Mouse (Mus musculus) liver, embryonic 11.5 days (tissue): ENCODE measurements at regions not wholly inside any gene's neighbourhood (a gene's known extent, or its start where the extent isn't known, plus 50 kb on each side); places are given as distances from the start of the nearest gene placed in this dataset.

ENCODE experiments used
- ATAC-seq: fragments of 200-750 bp; cut with Nextera tagmentation; replicated peaks from 2 replicates; pipeline ENCODE4 v1.8.0; 2017; ENCODE audit warnings: moderate number of reproducible peaks, mild to moderate bottlenecking, moderate TSS enrichment, moderate library complexity; ENCODE audit not compliant: low FRiP score
- DNase-seq: peaks from one replicate; pipeline ENCODE4 v3.0.0-alpha.2; 2017; ENCODE audit warnings: low spot score
- H3K27ac ChIP-seq: fragments of 300-500 bp; sonication (generic); 2 replicates; pipeline ENCODE4 v1.5.1; 2014; ENCODE audit warnings: mild to moderate bottlenecking, low read depth, low read length, control low read depth
- H3K27me3 ChIP-seq: fragments of 300-500 bp; sonication (generic); replicated peaks from 2 replicates; pipeline ENCODE4 v1.6.1; 2014; ENCODE audit warnings: low read length, mixed read lengths; ENCODE audit not compliant: control insufficient read depth, insufficient read depth
- H3K36me3 ChIP-seq: fragments of 300-500 bp; sonication (generic); 2 replicates; pipeline ENCODE4 v1.6.1; 2014; ENCODE audit warnings: mild to moderate bottlenecking, low read length, moderate library complexity, mixed read lengths; ENCODE audit not compliant: control insufficient read depth, insufficient read depth
- H3K4me1 ChIP-seq: fragments of 300-500 bp; sonication (generic); replicated peaks from 2 replicates; pipeline ENCODE4 v1.6.1; 2014; ENCODE audit warnings: low read length, mixed read lengths; ENCODE audit not compliant: control insufficient read depth, insufficient read depth
- H3K4me2 ChIP-seq: fragments of 300-500 bp; sonication (generic); 2 replicates; pipeline ENCODE4 v1.6.1; 2014; ENCODE audit warnings: mild to moderate bottlenecking, control low read depth, moderate library complexity
- H3K4me3 ChIP-seq: fragments of 300-500 bp; sonication (generic); 2 replicates; pipeline ENCODE4 v1.5.1; 2014; ENCODE audit warnings: low read depth, low read length, control low read depth
- H3K9ac ChIP-seq: fragments of 300-500 bp; sonication (generic); 2 replicates; pipeline ENCODE4 v1.6.1; 2014; ENCODE audit warnings: low read depth, low read length, control low read depth
- H3K9me3 ChIP-seq: fragments of 300-500 bp; sonication (generic); 2 replicates; pipeline ENCODE4 v1.6.1; 2016; ENCODE audit warnings: low read length, inconsistent platforms, mixed read lengths; ENCODE audit not compliant: control insufficient read depth
- WGBS: fragments of 180-500 bp; shearing (Covaris S2); extraction: QIAGEN DNeasy Blood & Tissue Kit; methylation state at CpG from one replicate; pipeline ENCODE4 v1.1.7; 2014; 5-methylcytosine and 5-hydroxymethylcytosine counted together

DNA sequence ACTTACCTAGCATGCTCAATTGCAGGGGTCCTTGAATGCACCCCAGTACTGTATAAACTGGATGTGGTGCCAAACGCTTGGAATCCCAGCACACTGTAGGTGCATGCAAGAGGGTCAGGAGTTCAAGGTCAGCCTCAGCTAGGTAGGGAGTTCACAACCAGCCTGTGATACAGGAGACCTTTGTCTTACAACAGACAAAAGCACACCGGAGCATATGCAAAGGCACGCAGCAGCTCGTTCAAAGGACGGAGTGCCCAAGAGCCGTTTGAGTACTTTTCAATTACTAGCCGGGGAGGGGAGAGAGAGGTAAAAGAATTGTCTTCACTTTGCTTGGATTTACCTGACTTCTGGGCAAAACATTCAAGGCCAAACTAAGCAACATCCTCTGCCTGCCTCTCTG, 188.4 kb downstream of the Shq1 start:
- Histone ChIP-seq H3K9ac (no peak overlapping the region), H3K4me3 (no peak overlapping the region), H3K4me1 (no peaks in the 10 kb centered on the region), H3K27me3 (peaks cover 7% of the 10 kb centered on the region; the same call in 1 of the 2 replicates), H3K36me3 (no peaks in the 10 kb centered on the region), H3K27ac (no peak overlapping the region), H3K4me2 (no peak overlapping the region), H3K9me3 (no peaks in the 10 kb centered on the region)
- WGBS = 36% methylated on average over 7 of the region's 7 CpGs
- no peak for ATAC-seq
- no peak for DNase-seq

DNA sequence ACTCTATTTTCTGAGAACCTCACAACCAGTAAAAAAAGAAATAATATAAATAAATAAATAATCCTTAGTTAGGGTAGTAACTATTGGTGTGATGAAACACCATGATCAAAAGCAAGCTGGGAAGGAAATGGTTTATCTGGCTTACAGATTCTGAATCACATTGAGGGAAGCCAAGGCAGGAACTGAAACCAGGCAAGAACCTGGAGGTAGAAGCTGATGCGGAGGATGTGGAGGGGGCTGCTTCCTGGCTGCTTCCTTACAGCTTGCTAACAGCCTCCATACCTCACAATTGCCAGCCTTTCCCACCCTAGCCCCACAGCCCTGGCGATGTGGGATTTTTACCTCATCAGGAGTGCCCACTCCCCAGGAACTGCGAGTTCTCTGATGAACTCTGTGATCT, 190.4 kb downstream of the Shq1 start:
- Histone ChIP-seq H3K36me3 (no peaks in the 10 kb centered on the region), H3K27me3 (peaks cover 7% of the 10 kb centered on the region; the same call in 1 of the 2 replicates), H3K9me3 (no peaks in the 10 kb centered on the region), H3K4me3 (no peak overlapping the region), H3K27ac (no peak overlapping the region), H3K4me1 (peaks cover 5% of the 10 kb centered on the region), H3K4me2 (no peak overlapping the region), H3K9ac (no peak overlapping the region)
- DNase-seq = no peak
- 53% methylated on average over 3 of the region's 3 CpGs for WGBS
- no peak for ATAC-seq

DNA sequence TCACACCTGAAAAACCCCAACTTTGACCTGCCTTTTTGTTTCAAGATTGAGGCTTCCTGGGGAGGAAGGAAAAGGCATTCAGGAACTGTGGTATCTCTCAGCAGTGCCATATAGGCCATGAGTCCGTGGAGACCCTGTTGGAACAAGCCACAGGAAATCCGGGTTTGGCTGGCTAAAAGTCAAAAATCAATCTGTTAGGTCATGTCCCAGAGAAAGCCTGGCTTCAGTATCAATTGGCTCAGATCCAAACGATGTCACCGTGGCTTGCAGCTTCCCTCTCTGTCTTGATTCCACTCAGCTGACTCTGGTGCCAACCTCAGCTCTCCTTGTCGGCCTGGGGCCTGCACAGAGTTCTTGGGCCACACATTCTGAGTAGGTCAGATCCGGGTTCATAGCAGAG, 191.1 kb downstream of the Shq1 start:
- DNase-seq (no peak), ATAC-seq (no peak)
- Histone ChIP-seq H3K9me3 (no peaks in the 10 kb centered on the region), H3K4me1 (peaks cover 5% of the 10 kb centered on the region), H3K36me3 (no peaks in the 10 kb centered on the region), H3K4me2 (no peak overlapping the region), H3K4me3 (no peak overlapping the region), H3K9ac (no peak overlapping the region), H3K27me3 (peaks cover 7% of the 10 kb centered on the region; the same call in 1 of the 2 replicates), H3K27ac (no peak overlapping the region)
- 28% methylated on average over 6 of the region's 6 CpGs for WGBS

DNA sequence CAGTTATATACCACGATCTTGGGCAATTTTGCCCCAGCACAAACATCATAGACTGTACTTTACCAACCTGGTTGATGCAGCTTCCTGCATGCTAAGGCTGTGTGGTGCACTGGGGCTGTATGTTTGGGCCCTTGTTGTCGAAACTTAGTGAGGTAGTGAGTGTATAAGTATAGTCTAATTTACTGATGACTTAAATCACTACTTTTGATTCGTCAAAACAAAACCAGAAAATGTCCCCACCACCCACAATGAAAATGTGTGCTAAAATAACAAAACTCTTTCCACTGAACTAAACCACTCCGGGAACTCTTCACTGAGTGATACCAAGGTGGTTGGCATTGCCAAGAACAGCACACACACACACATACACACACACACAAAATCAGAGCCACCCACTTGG, 191.5 kb downstream of the Shq1 start:
- Histone ChIP-seq H3K4me3 (no peak overlapping the region), H3K27ac (no peak overlapping the region), H3K4me2 (no peak overlapping the region), H3K36me3 (no peaks in the 10 kb centered on the region), H3K9me3 (no peaks in the 10 kb centered on the region), H3K27me3 (peaks cover 7% of the 10 kb centered on the region; the same call in 1 of the 2 replicates), H3K9ac (no peak overlapping the region), H3K4me1 (peaks cover 5% of the 10 kb centered on the region)
- ATAC-seq (no peak), DNase-seq (no peak)
- 82% methylated on average over 4 of the region's 4 CpGs for WGBS

DNA sequence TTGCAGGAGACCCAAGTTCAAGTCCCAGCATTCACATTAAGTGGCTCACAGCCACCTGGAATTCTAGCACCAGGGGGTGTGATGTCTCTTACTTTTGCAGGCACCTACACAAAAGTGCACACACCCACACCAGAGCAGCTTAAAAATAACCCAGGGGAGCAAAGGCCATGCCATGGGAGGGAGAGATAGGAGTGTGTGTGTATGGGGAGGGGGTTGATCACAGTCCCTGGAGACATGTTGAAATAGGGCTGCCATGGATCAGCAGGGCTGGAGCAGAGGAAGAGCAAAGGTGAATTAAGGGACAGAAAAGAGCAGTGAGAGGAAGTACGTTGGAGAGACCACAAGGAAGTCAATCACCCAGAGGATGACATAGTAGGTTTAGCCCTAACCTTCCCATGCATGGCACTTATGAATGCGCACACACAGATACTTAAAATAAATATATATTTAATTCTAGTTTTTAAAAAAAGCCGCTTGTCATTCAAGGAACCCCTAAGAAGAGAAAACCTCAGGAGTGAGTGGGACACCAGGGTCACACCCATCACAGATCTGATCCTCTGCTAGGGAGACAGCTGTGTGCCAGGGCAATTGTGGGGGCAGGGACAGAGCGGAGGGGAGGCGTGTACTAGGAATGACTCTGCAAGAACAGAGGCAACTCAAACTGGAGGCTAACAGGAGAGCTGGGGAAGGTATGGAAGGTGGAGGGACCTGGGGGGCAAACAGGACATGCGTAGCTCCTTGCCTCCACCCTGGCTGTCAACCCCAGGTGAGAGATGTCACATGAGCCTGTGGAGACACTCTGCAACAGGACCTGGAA, 189.5 kb upstream of the Rybp start:
- Histone ChIP-seq H3K36me3 (no peaks in the 10 kb centered on the region), H3K4me2 (no peak overlapping the region), H3K9ac (no peak overlapping the region), H3K4me1 (peaks cover 5% of the 10 kb centered on the region), H3K27ac (no peak overlapping the region), H3K27me3 (no peaks in the 10 kb centered on the region), H3K9me3 (0 out of 2 replicates have a peak, but pooled peaks cover 2% of the 10 kb centered on the region), H3K4me3 (no peak overlapping the region)
- DNase-seq (no peak), ATAC-seq (0 out of 2 replicates have a peak, but pooled peaks have one; percentile 45)
- WGBS = 63% methylated on average over 6 of the region's 6 CpGs

DNA sequence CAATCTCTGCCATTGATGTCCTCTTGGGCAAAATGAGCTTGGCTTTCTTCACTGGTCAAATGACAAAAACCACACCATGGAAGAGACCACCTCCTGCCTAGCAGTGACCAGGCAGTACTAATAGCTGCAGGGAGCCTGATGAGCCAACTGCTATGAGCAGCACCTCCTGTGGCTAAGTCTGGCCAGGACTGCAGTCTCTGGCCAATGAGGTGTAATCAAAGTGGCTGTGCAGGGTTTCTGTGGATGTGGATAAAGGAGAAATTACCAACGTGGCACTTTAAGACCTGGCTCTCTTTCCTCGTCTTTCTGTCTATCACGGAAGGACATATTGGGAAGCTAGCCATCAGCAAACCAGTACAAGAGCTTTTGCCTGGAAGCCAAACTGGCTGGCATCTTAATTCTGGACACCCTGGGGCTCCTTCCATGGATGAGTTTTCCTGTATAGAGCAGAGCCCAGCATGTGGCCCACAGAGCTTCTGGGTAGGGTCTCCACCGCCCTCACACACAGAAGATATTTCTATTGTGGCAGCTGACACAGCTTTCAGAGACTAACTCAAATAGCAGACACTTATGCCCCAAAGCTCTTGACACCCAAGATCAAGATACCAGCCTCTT, 188.2 kb upstream of the Rybp start:
- no peak overlapping the region for H3K4me3 ChIP-seq
- H3K9me3 ChIP-seq = 0 out of 2 replicates have a peak, but pooled peaks cover 2% of the 10 kb centered on the region
- ATAC-seq (no peak), DNase-seq (no peak)
- no peaks in the 10 kb centered on the region for H3K27me3 ChIP-seq
- H3K4me2 ChIP-seq = no peak overlapping the region
- H3K27ac ChIP-seq = no peak overlapping the region
- H3K4me1 ChIP-seq = peaks cover 5% of the 10 kb centered on the region
- 75% methylated on average over 4 of the region's 4 CpGs for WGBS
- no peaks in the 10 kb centered on the region for H3K36me3 ChIP-seq
- H3K9ac ChIP-seq = no peak overlapping the region

DNA sequence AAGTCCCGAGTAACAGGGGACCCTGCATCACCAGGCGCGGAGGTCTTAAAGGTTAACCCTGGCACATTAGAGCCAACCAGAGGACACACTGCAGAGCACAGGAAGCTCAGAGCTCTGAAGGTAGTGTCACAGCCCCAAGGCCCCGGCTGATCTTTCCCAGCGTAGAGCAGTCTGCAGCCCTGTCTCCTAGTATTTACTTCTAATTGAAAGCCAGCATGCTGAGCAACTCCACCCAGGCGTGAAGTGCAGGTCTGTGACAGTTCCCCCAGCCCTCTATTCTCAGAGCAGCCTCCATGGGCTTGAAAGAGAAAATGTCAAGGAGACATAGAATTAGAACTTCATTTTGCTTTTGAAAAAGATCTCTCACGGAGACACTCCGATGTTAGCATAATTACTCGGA, 187.0 kb upstream of the Rybp start:
- H3K36me3 ChIP-seq = no peaks in the 10 kb centered on the region
- H3K4me3 ChIP-seq = no peak overlapping the region
- peaks cover 5% of the 10 kb centered on the region for H3K4me1 ChIP-seq
- H3K9ac ChIP-seq = no peak overlapping the region
- DNase-seq (no peak), ATAC-seq (no peak)
- WGBS = 80% methylated on average over 9 of the region's 9 CpGs
- 0 out of 2 replicates have a peak, but pooled peaks cover 2% of the 10 kb centered on the region for H3K9me3 ChIP-seq
- no peak overlapping the region for H3K4me2 ChIP-seq
- H3K27me3 ChIP-seq = no peaks in the 10 kb centered on the region
- H3K27ac ChIP-seq = no peak overlapping the region

DNA sequence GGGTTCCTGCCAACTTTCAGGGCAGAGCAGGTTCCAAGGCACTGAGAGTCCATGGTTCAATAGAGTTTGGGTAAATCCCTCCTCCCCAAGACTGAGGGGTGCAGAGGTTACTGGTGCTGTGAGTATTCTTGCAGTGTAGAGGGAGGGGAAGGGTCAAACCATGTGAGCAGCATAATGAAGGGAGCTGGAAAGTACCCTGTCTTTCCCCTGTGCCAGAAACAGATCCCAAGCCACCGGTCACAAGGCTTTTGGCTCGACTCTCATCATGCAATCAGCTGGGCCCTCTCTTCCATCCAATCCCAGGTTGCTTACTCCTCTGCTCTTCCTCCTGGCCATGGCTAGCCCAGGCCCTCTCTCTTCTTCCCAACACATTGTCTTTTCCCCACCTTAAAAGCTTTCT, 182.8 kb upstream of the Rybp start:
- H3K9ac ChIP-seq = no peak overlapping the region
- 0 out of 2 replicates have a peak, but pooled peaks cover 2% of the 10 kb centered on the region for H3K9me3 ChIP-seq
- no peaks in the 10 kb centered on the region for H3K27me3 ChIP-seq
- no peaks in the 10 kb centered on the region for H3K4me1 ChIP-seq
- H3K36me3 ChIP-seq = no peaks in the 10 kb centered on the region
- ATAC-seq (no peak), DNase-seq (no peak)
- no peak overlapping the region for H3K4me3 ChIP-seq
- H3K27ac ChIP-seq = no peak overlapping the region
- WGBS = 81% methylated on average over 2 of the region's 2 CpGs
- no peak overlapping the region for H3K4me2 ChIP-seq

DNA sequence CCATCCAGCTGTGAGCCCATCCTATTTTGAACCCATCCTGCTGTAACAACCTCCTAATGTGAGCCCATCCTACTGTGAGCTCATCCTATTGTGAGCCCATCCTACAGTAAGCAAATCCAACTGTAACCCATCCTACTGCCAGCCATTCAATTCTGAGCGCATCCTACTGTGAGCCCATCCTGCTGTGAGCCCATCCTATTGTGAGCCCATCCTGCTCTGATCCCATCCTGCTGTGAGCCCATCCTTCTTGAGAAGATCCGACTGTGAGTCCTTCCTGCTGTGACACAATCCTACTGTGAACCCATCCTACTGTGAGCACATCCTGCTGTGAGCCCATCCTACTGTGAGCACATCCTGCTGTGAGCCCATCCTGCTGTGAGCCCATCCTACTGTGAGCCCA, 175.5 kb upstream of the Rybp start:
- DNase-seq = no peak
- H3K36me3 ChIP-seq = no peaks in the 10 kb centered on the region
- no peaks in the 10 kb centered on the region for H3K4me1 ChIP-seq
- no peak overlapping the region for H3K4me2 ChIP-seq
- no peak overlapping the region for H3K4me3 ChIP-seq
- no peak for ATAC-seq
- no peak overlapping the region for H3K27ac ChIP-seq
- H3K27me3 ChIP-seq = no peaks in the 10 kb centered on the region
- no peaks in the 10 kb centered on the region for H3K9me3 ChIP-seq
- WGBS = 76% methylated on average over 2 of the region's 2 CpGs
- H3K9ac ChIP-seq = no peak overlapping the region
